Mouse (Mus musculus): ENCODE measurements at regions not wholly inside any gene's neighbourhood (a gene's known extent, or its start where the extent isn't known, plus 50 kb on each side); places are given as distances from the start of the nearest gene placed in this dataset.

DNA sequence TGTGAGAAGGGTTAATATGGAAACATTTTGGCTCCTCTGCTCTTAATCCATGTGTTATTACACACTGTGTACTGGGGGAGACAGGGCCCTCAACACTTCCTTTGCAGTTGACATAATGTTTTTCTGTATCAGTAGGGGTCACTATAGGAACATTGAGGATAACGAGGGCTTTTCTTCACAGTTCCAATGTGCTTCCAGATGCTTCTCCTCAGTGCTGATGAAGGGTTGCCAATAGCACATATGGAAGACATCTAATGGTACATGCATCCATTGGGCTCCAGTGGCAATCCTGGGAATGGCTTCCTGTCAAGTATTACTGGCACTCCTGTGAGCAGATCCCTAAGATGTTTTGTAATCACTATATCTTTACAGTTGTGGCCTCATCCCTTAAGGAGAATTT lies 62.1 kb downstream of the Naa11 start:
- peak; percentile 42 for TF ChIP-seq CTCF (IDR thresholded peaks at IDR 0.05)
- H3K36me3 ChIP-seq (ENCODE audit: insufficient read depth, low read length), result no peaks in the 10 kb centered on the region
- DNase-seq (ENCODE audit: low spot score) (peak; percentile 66), ATAC-seq (ENCODE audit: low FRiP score) (no peak)
- no peak overlapping the region for H3K9ac ChIP-seq (replicated peaks; ENCODE audit: low read length, poor library complexity, severe bottlenecking)
- no peak overlapping the region for H3K4me3 ChIP-seq (ENCODE audit: low read depth, low read length)
- H3K4me2 ChIP-seq (ENCODE audit: low read depth, low read length, poor library complexity, severe bottlenecking), result no peak overlapping the region
- 67% methylated on average over 1 of the region's 1 CpGs for WGBS
- H3K9me3 ChIP-seq (ENCODE audit: low read length), result no peaks in the 10 kb centered on the region
- H3K27me3 ChIP-seq (ENCODE audit: insufficient read depth, low read length), result no peaks in the 10 kb centered on the region
- no peaks in the 10 kb centered on the region for H3K4me1 ChIP-seq (ENCODE audit: insufficient read depth, low read length)
- H3K27ac ChIP-seq (ENCODE audit: low read depth, low read length), result no peak overlapping the region

DNA sequence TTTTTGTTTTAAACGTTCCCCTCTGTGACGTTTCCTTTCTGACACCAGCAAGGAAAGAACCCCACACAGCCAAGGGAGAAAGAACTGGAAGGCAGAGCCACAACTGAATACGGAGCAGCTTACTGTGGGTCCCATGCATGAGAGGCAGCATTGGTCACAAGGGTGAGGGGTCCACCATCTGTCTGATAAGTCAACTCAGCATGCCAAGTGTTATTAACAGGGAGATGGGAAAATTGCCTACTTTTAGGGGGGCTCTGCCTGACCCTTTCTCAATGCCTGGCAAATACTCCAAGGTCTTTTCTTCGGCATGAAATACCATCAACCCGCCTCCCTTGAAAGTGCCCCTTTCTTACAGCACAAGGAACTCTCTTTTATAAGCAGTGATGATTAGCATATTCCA lies 66.3 kb downstream of the Naa11 start:
- no peak overlapping the region for H3K9ac ChIP-seq (replicated peaks; ENCODE audit: low read length, poor library complexity, severe bottlenecking)
- no peaks in the 10 kb centered on the region for H3K36me3 ChIP-seq (ENCODE audit: insufficient read depth, low read length)
- no peak overlapping the region for H3K4me3 ChIP-seq (ENCODE audit: low read depth, low read length)
- DNase-seq (ENCODE audit: low spot score) (peak; percentile 48), ATAC-seq (ENCODE audit: low FRiP score) (no peak; the same call in 1 of the 2 replicates)
- no peak overlapping the region for H3K27ac ChIP-seq (ENCODE audit: low read depth, low read length)
- no peak overlapping the region for H3K4me2 ChIP-seq (ENCODE audit: low read depth, low read length, poor library complexity, severe bottlenecking)
- H3K9me3 ChIP-seq (ENCODE audit: low read length), result no peaks in the 10 kb centered on the region
- TF ChIP-seq CTCF (IDR thresholded peaks at IDR 0.05), result no peak
- WGBS, result 86% methylated on average over 5 of the region's 5 CpGs
- H3K4me1 ChIP-seq (ENCODE audit: insufficient read depth, low read length), result no peaks in the 10 kb centered on the region
- H3K27me3 ChIP-seq (ENCODE audit: insufficient read depth, low read length), result no peaks in the 10 kb centered on the region

DNA sequence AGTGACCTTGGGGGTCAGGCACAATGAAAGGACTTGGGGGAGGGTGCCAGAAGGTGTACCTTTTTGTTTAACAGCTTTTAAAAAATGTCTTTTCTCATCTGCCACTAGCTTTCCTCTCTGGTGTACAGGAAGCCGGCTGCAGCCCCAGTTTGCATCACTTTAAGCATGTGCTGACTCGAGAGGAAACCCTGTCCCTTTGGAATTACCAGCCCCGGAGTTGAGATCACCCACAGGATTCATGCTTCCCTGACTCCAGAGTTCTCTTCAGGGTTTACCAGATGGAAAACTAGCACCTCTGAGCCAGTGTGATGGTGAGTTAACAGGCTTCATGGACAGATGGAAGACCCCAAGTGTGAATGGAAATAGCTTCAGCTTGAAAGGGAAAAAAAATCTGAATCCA lies 68.3 kb downstream of the Naa11 start:
- no peaks in the 10 kb centered on the region for H3K9me3 ChIP-seq (ENCODE audit: low read length)
- ATAC-seq (ENCODE audit: low FRiP score) (no peak), DNase-seq (ENCODE audit: low spot score) (no peak)
- no peaks in the 10 kb centered on the region for H3K4me1 ChIP-seq (ENCODE audit: insufficient read depth, low read length)
- H3K27me3 ChIP-seq (ENCODE audit: insufficient read depth, low read length), result no peaks in the 10 kb centered on the region
- no peak overlapping the region for H3K27ac ChIP-seq (ENCODE audit: low read depth, low read length)
- H3K36me3 ChIP-seq (ENCODE audit: insufficient read depth, low read length), result no peaks in the 10 kb centered on the region
- 53% methylated on average over 3 of the region's 3 CpGs for WGBS
- no peak for TF ChIP-seq CTCF (IDR thresholded peaks at IDR 0.05)
- no peak overlapping the region for H3K9ac ChIP-seq (replicated peaks; ENCODE audit: low read length, poor library complexity, severe bottlenecking)
- H3K4me3 ChIP-seq (ENCODE audit: low read depth, low read length), result no peak overlapping the region
- H3K4me2 ChIP-seq (ENCODE audit: low read depth, low read length, poor library complexity, severe bottlenecking), result no peak overlapping the region

DNA sequence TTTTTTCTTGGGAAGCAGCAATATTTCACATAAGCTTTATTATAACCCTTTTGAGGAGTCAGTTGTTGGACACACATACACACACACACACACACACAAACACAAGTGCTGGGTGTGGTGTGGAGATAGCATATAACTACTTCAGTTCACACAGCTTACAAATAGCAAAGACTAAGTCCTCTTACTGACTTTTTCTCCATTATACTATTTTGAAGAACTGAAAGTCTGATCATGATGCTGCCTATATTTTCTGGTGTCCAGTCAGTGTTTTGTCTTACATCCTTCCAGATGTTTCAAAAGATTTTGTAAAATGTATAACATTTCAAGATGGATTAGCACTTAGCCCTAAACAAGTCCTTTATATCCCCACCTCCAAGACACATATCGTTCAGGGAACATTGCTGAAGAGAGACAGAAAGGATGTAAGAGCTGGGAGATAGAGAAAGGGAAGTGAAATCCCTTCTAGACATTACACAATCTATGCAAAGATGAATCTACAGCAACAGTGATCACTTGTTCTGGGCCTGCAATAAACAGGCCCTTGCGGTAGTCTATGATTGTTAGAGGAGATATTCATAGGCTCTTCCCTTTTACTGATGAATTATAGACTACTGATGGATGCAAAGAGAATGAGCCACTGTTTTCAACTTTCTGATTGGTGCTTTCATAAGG lies 72.2 kb downstream of the Naa11 start:
- ATAC-seq (ENCODE audit: low FRiP score) (no peak), DNase-seq (ENCODE audit: low spot score) (no peak)
- H3K9ac ChIP-seq (replicated peaks; ENCODE audit: low read length, poor library complexity, severe bottlenecking), result no peak overlapping the region
- H3K36me3 ChIP-seq (ENCODE audit: insufficient read depth, low read length), result no peaks in the 10 kb centered on the region
- H3K4me2 ChIP-seq (ENCODE audit: low read depth, low read length, poor library complexity, severe bottlenecking), result no peak overlapping the region
- no peak overlapping the region for H3K27ac ChIP-seq (ENCODE audit: low read depth, low read length)
- 94% methylated on average over 2 of the region's 2 CpGs for WGBS
- H3K4me3 ChIP-seq (ENCODE audit: low read depth, low read length), result no peak overlapping the region
- no peaks in the 10 kb centered on the region for H3K4me1 ChIP-seq (ENCODE audit: insufficient read depth, low read length)
- H3K27me3 ChIP-seq (ENCODE audit: insufficient read depth, low read length), result no peaks in the 10 kb centered on the region
- no peaks in the 10 kb centered on the region for H3K9me3 ChIP-seq (ENCODE audit: low read length)
- no peak for TF ChIP-seq CTCF (IDR thresholded peaks at IDR 0.05)

GRCm38 (mm10) chr5:97306902-97307301 lies 85.3 kb downstream of the Naa11 start:
- no peak for TF ChIP-seq CTCF (IDR thresholded peaks at IDR 0.05)
- H3K4me3 ChIP-seq (ENCODE audit: low read depth, low read length), result no peak overlapping the region
- no peak overlapping the region for H3K27ac ChIP-seq (ENCODE audit: low read depth, low read length)
- DNase-seq (ENCODE audit: low spot score) (no peak), ATAC-seq (ENCODE audit: low FRiP score) (no peak)
- H3K9me3 ChIP-seq (ENCODE audit: low read length), result no peaks in the 10 kb centered on the region
- H3K9ac ChIP-seq (replicated peaks; ENCODE audit: low read length, poor library complexity, severe bottlenecking), result no peak overlapping the region
- no peaks in the 10 kb centered on the region for H3K4me1 ChIP-seq (ENCODE audit: insufficient read depth, low read length)
- WGBS, result 86% methylated on average over 4 of the region's 4 CpGs
- H3K36me3 ChIP-seq (ENCODE audit: insufficient read depth, low read length), result no peaks in the 10 kb centered on the region
- no peaks in the 10 kb centered on the region for H3K27me3 ChIP-seq (ENCODE audit: insufficient read depth, low read length)
- H3K4me2 ChIP-seq (ENCODE audit: low read depth, low read length, poor library complexity, severe bottlenecking), result no peak overlapping the region

- no peaks in the 10 kb centered on the region for H3K36me3 ChIP-seq (ENCODE audit: insufficient read depth, low read length)
- H3K4me2 ChIP-seq (ENCODE audit: low read depth, low read length, poor library complexity, severe bottlenecking), result no peak overlapping the region
- H3K9ac ChIP-seq (replicated peaks; ENCODE audit: low read length, poor library complexity, severe bottlenecking), result no peak overlapping the region
- H3K9me3 ChIP-seq (ENCODE audit: low read length), result no peaks in the 10 kb centered on the region
- no peak for TF ChIP-seq CTCF (IDR thresholded peaks at IDR 0.05)
- H3K4me1 ChIP-seq (ENCODE audit: insufficient read depth, low read length), result no peaks in the 10 kb centered on the region
- no peak for ATAC-seq (ENCODE audit: low FRiP score)
- DNase-seq (ENCODE audit: low spot score), result no peak
- H3K4me3 ChIP-seq (ENCODE audit: low read depth, low read length), result no peak overlapping the region
- no peak overlapping the region for H3K27ac ChIP-seq (ENCODE audit: low read depth, low read length)
- H3K27me3 ChIP-seq (ENCODE audit: insufficient read depth, low read length), result no peaks in the 10 kb centered on the region
- WGBS, result 88% methylated on average over 4 of the region's 4 CpGs
Measured at GRCm38 (mm10) chr5:97304921-97305320, 87.3 kb downstream of the Naa11 start.

All from midbrain, postnatal 0 days (tissue).